Mouse (Mus musculus) hindbrain, embryonic 12.5 days (tissue): ENCODE measurements around the gene Olfr92. TPM values are rescaled to one million over a fixed set of nuclear protein-coding genes. Genes with fewer than 3 reads are reported as not detected.
A peak's percentile ranks its signal among the peaks of the same experiment; 100 is the strongest.

Experiments
- ATAC-seq: fragments of 200-750 bp; cut with Nextera tagmentation; 2 replicates; pipeline ENCODE4 v1.8.0; 2017; ENCODE audit warnings: moderate TSS enrichment; ENCODE audit not compliant: low FRiP score
- H3K27ac ChIP-seq: fragments of 300-500 bp; sonication (generic); 2 replicates; pipeline ENCODE4 v1.5.1; 2016; ENCODE audit warnings: mild to moderate bottlenecking
- H3K27me3 ChIP-seq: fragments of 300-500 bp; sonication (generic); 2 replicates; pipeline ENCODE4 v1.6.1; 2016; ENCODE audit warnings: mild to moderate bottlenecking
- H3K36me3 ChIP-seq: fragments of 300-500 bp; sonication (generic); 2 replicates; pipeline ENCODE4 v1.6.1; 2016; ENCODE audit warnings: mild to moderate bottlenecking
- H3K4me1 ChIP-seq: fragments of 300-500 bp; sonication (generic); 2 replicates; pipeline ENCODE4 v1.6.1; 2016
- H3K4me2 ChIP-seq: fragments of 300-500 bp; sonication (generic); replicated peaks from 2 replicates; pipeline ENCODE4 v1.6.1; 2016; ENCODE audit warnings: mild to moderate bottlenecking
- H3K4me3 ChIP-seq: fragments of 300-500 bp; sonication (generic); 2 replicates; pipeline ENCODE4 v1.5.1; 2016; ENCODE audit warnings: mild to moderate bottlenecking
- H3K9ac ChIP-seq: fragments of 300-500 bp; sonication (generic); 2 replicates; pipeline ENCODE4 v1.6.1; 2016; ENCODE audit warnings: mild to moderate bottlenecking, moderate library complexity
- H3K9me3 ChIP-seq: fragments of 300-500 bp; sonication (generic); replicated peaks from 2 replicates; pipeline ENCODE4 v1.6.1; 2016; ENCODE audit warnings: mild to moderate bottlenecking
- WGBS: fragments of 180-500 bp; shearing (Covaris S2); methylation state at CpG from one replicate; pipeline ENCODE4 v1.1.7; 2016; 5-methylcytosine and 5-hydroxymethylcytosine counted together
- polyA plus RNA-seq: library from polyadenylated mRNA; unstranded; fragments of >200 nt; fragmentation: Nextera tagmentation; extraction: Ambion mirVana; gene quantifications from 2 replicates; pipeline ENCODE4 v1.2.1, GENCODE M21; 2016

Gene Olfr92
- polyA plus RNA-seq, 1 experiment from 2014 or later, result not detected

- H3K9me3 ChIP-seq, result no peaks in the 10 kb centered on the region
- H3K27ac ChIP-seq, result no peak overlapping the region
- H3K4me3 ChIP-seq, result no peak overlapping the region
- no peak overlapping the region for H3K9ac ChIP-seq
- no peaks in the 10 kb centered on the region for H3K27me3 ChIP-seq
- 15% methylated on average over 1 of the region's 1 CpGs for WGBS
- no peak overlapping the region for H3K4me2 ChIP-seq
- no peak for ATAC-seq
- H3K36me3 ChIP-seq, result peaks cover 37% of the 10 kb centered on the region
- peaks cover 12% of the 10 kb centered on the region for H3K4me1 ChIP-seq
Observed at GRCm38 (mm10) chr17:37078193-37078592, 41.7 kb downstream of the Olfr92 start.

- Histone ChIP-seq H3K4me2 (no peak overlapping the region), H3K4me3 (no peak overlapping the region), H3K27ac (no peak overlapping the region), H3K9ac (no peak overlapping the region), H3K36me3 (peaks cover 57% of the 10 kb centered on the region), H3K4me1 (peaks cover 19% of the 10 kb centered on the region), H3K27me3 (no peaks in the 10 kb centered on the region), H3K9me3 (no peaks in the 10 kb centered on the region)
- ATAC-seq, result no peak
- WGBS, result 91% methylated on average over 2 of the region's 2 CpGs
Observed at GRCm38 (mm10) chr17:37075766-37076165, 44.1 kb downstream of the Olfr92 start.

- no peak overlapping the region for H3K9ac ChIP-seq
- H3K27me3 ChIP-seq, result no peaks in the 10 kb centered on the region
- WGBS, result 87% methylated on average over 6 of the region's 6 CpGs
- peaks cover 19% of the 10 kb centered on the region for H3K4me1 ChIP-seq
- no peaks in the 10 kb centered on the region for H3K9me3 ChIP-seq
- no peak overlapping the region for H3K4me3 ChIP-seq
- H3K27ac ChIP-seq, result no peak overlapping the region
- H3K36me3 ChIP-seq, result peaks cover 63% of the 10 kb centered on the region
- ATAC-seq, result no peak
- H3K4me2 ChIP-seq, result no peak overlapping the region
Observed at GRCm38 (mm10) chr17:37075181-37075580, 44.7 kb downstream of the Olfr92 start.

- no peaks in the 10 kb centered on the region for H3K27me3 ChIP-seq
- ATAC-seq, result peak; percentile 48; the same call in 1 of the 2 replicates
- H3K4me3 ChIP-seq, result no peak overlapping the region
- 35% methylated on average over 11 of the region's 11 CpGs for WGBS
- no peak overlapping the region for H3K4me2 ChIP-seq
- no peak overlapping the region for H3K27ac ChIP-seq
- no peak overlapping the region for H3K9ac ChIP-seq
- no peaks in the 10 kb centered on the region for H3K9me3 ChIP-seq
- H3K4me1 ChIP-seq, result peaks cover 7% of the 10 kb centered on the region
- peaks cover 87% of the 10 kb centered on the region for H3K36me3 ChIP-seq
Observed at GRCm38 (mm10) chr17:37072730-37073276, 47.1 kb downstream of the Olfr92 start.

- ATAC-seq, result peak; percentile 52
- Histone ChIP-seq H3K4me3 (no peak overlapping the region), H3K9ac (no peak overlapping the region), H3K27me3 (no peaks in the 10 kb centered on the region), H3K4me2 (no peak overlapping the region), H3K4me1 (peaks cover 7% of the 10 kb centered on the region), H3K36me3 (peaks cover 93% of the 10 kb centered on the region), H3K9me3 (no peaks in the 10 kb centered on the region), H3K27ac (0 out of 2 replicates have a peak overlapping the region, but pooled peaks have one; percentile 35)
- 52% methylated on average over 12 of the region's 12 CpGs for WGBS
Observed at GRCm38 (mm10) chr17:37072080-37072729, 47.7 kb downstream of the Olfr92 start.

- Histone ChIP-seq H3K27me3 (no peaks in the 10 kb centered on the region), H3K36me3 (peaks cover 92% of the 10 kb centered on the region), H3K27ac (no peak overlapping the region), H3K9ac (no peak overlapping the region), H3K4me3 (no peak overlapping the region), H3K4me1 (peaks cover 7% of the 10 kb centered on the region), H3K4me2 (no peak overlapping the region), H3K9me3 (no peaks in the 10 kb centered on the region)
- ATAC-seq, result no peak
- WGBS, result 83% methylated on average over 8 of the region's 8 CpGs
Observed at GRCm38 (mm10) chr17:37070121-37070520, 49.8 kb downstream of the Olfr92 start.

- peaks cover 92% of the 10 kb centered on the region for H3K36me3 ChIP-seq
- H3K4me3 ChIP-seq, result no peak overlapping the region
- no peak overlapping the region for H3K27ac ChIP-seq
- no peaks in the 10 kb centered on the region for H3K9me3 ChIP-seq
- H3K4me1 ChIP-seq, result peaks cover 7% of the 10 kb centered on the region
- no peak overlapping the region for H3K9ac ChIP-seq
- H3K27me3 ChIP-seq, result no peaks in the 10 kb centered on the region
- WGBS, result 85% methylated on average over 1 of the region's 1 CpGs
- H3K4me2 ChIP-seq, result no peak overlapping the region
- ATAC-seq, result no peak
Observed at GRCm38 (mm10) chr17:37067861-37068260, 52.0 kb downstream of the Olfr92 start.

- Histone ChIP-seq H3K27me3 (no peaks in the 10 kb centered on the region), H3K9me3 (no peaks in the 10 kb centered on the region), H3K4me2 (no peak overlapping the region), H3K36me3 (peaks cover 96% of the 10 kb centered on the region), H3K27ac (no peak overlapping the region), H3K4me3 (no peak overlapping the region), H3K4me1 (no peaks in the 10 kb centered on the region), H3K9ac (no peak overlapping the region)
- 99% methylated on average over 2 of the region's 2 CpGs for WGBS
- ATAC-seq, result no peak
Observed at GRCm38 (mm10) chr17:37065993-37066392, 53.9 kb downstream of the Olfr92 start.

GRCm38 (mm10) chr17:37063686-37064495 is 56.0 kb downstream of the Olfr92 start:
- Histone ChIP-seq H3K27ac (no peak overlapping the region), H3K36me3 (peaks cover 92% of the 10 kb centered on the region), H3K4me1 (no peaks in the 10 kb centered on the region), H3K9me3 (no peaks in the 10 kb centered on the region), H3K27me3 (no peaks in the 10 kb centered on the region), H3K9ac (no peak overlapping the region), H3K4me2 (no peak overlapping the region), H3K4me3 (no peak overlapping the region)
- 84% methylated on average over 11 of the region's 11 CpGs for whole genome bisulfite sequencing
- ATAC-seq, result no peak

- H3K9me3 ChIP-seq, result no peaks in the 10 kb centered on the region
- H3K36me3 ChIP-seq, result peaks cover 88% of the 10 kb centered on the region
- no peak overlapping the region for H3K4me2 ChIP-seq
- H3K27ac ChIP-seq, result no peak overlapping the region
- no peaks in the 10 kb centered on the region for H3K4me1 ChIP-seq
- H3K27me3 ChIP-seq, result no peaks in the 10 kb centered on the region
- no peak overlapping the region for H3K9ac ChIP-seq
- H3K4me3 ChIP-seq, result no peak overlapping the region
- ATAC-seq, result no peak
- 77% methylated on average over 10 of the region's 10 CpGs for WGBS
Observed at GRCm38 (mm10) chr17:37063063-37063462, 56.8 kb downstream of the Olfr92 start.

GRCm38 (mm10) chr17:37062101-37062641 is 57.7 kb downstream of the Olfr92 start:
- ATAC-seq, result no peak
- no peak overlapping the region for H3K4me3 ChIP-seq
- H3K9me3 ChIP-seq, result no peaks in the 10 kb centered on the region
- H3K9ac ChIP-seq, result no peak overlapping the region
- H3K4me2 ChIP-seq, result no peak overlapping the region
- no peaks in the 10 kb centered on the region for H3K4me1 ChIP-seq
- peaks cover 84% of the 10 kb centered on the region for H3K36me3 ChIP-seq
- H3K27ac ChIP-seq, result no peak overlapping the region
- no peaks in the 10 kb centered on the region for H3K27me3 ChIP-seq
- WGBS, result 85% methylated on average over 10 of the region's 10 CpGs

GRCm38 (mm10) chr17:37061435-37061834 is 58.5 kb downstream of the Olfr92 start:
- Histone ChIP-seq H3K4me3 (no peak overlapping the region), H3K4me1 (0 out of 2 replicates have a peak, but pooled peaks cover 2% of the 10 kb centered on the region), H3K4me2 (no peak overlapping the region), H3K9ac (no peak overlapping the region), H3K27ac (no peak overlapping the region), H3K36me3 (peaks cover 83% of the 10 kb centered on the region), H3K9me3 (no peaks in the 10 kb centered on the region), H3K27me3 (no peaks in the 10 kb centered on the region)
- no peak for ATAC-seq
- WGBS, result 76% methylated on average over 3 of the region's 3 CpGs
